Mouse (Mus musculus): ENCODE data around the gene Tcte2.

Tcte2 gene

DNA sequence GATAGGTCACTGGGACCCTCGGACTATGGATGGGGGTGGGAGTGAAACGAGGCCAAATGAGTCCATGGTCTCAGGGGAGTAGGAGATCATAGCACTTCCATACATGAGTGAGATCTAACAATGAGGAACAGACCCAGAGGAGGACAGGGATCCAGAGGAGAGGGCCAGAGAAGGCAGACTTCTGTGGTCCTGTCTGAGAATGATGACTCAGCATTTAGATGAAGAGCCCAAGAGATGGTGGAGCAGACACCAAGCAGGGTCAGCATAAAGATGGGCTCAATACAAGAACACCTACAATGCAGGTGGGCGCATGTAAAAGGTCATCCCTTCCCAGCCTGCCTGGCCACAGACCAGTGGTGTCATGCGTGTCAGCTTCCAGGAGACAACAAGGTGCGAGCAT, 41.4 kb downstream of the Tcte2 start:
- ATAC-seq (ENCODE audit: low TSS enrichment) = no peak

DNA sequence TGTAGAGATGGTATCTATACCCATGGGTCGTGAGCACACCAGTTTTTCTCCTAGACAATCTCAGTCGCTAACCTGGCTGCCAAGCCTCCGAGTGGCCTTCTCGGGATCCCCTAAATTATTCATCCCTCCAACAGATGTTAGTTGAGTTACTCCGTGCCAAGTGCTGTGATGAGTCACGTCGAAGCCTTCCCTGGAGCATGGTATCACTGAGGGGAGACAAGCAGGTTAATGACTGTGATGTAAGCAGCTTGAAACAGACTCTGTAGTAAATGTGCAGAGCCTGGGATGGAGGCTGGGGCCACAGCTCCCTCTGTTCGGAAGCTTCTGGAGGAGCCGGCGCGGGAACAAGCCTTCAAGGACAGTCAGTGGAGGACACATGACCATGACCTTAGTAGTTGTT, 44.2 kb downstream of the Tcte2 start:
- ATAC-seq (ENCODE audit: low TSS enrichment) = peak; percentile 76; the same call in 1 of the 2 replicates

DNA sequence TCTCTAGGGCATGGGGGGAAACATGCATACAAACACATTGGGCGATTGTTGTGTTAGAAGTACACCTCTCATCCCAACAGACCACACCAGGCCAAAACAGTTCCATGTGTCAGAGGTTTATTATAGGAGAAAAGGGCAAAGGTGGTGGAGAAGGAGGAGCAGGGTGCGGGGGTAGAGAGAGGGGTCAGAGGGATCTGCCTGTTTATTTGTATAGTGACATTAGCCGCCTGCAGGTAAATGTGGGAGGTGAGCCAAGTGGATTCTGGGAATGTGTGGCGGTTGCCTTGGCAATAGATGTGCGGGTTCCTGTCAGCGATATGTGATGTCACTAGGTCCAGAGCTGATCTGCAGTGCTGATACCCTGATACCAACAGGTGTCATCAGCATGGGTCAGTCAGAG, 45.3 kb downstream of the Tcte2 start:
- no peak for ATAC-seq (ENCODE audit: low TSS enrichment)

DNA sequence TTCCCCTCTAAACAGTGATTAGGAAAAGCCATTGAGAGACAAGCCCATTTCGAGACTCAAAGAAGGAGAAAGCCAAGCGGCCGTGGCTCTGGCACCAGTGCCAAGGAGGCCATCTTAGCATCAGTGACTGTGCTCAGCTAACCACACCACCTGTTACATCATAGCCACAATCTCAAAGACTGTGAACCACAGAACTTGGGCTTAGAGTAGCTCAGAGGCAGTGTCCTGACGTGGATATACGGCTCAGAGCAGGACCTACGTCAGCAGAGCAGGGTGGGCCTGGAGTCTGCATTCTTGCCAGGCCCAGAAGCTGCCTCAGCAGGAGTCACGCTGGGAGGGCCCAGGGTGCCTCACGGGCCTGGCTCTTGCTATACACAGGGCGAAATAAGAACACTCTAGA, 46.1 kb downstream of the Tcte2 start:
- ATAC-seq (ENCODE audit: low TSS enrichment) = no peak

GRCm38 (mm10) chr17:13714654-13715053, 47.0 kb downstream of the Tcte2 start:
- no peak for ATAC-seq (ENCODE audit: low TSS enrichment)

DNA sequence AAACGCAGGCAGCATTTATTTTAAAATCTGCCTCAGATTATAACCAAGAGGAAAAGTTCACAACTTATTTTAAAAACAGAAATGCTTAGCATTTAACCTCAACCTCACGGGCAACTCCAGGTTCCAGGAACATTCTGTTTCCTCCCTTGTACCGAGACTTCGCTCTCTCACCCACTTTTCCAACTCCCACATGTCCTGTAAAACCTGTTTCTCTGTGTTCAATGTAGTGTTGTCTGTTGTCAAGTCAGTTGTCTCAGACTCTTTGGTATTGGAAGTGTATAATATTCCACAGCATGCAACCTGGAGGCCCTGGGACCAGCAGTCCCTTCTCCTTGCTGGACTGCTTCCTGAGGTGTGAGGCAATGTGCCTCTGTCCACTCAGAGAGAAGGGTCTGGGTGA, 47.5 kb downstream of the Tcte2 start:
- ATAC-seq (ENCODE audit: low TSS enrichment) = no peak

DNA sequence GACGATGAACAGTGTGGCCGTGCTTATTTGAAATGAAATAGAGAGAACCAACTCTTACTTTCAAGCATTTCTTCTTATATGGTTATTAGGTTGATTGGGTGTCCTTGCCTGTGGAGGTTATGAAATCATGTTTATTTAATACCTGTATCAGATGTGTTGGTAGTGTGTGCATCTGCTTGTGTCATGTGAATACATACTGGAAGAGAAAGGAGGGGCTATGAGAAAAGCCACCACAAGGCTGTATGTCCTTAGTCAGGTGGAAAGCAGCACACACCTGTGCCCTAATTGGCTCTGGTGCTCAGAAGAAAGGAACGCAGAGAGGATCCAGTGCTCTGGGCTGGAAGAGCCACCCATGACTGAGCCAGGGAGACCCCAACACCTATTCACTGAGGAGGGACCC, 49.1 kb downstream of the Tcte2 start:
- ATAC-seq (ENCODE audit: low TSS enrichment) = no peak

- ATAC-seq (ENCODE audit: low TSS enrichment) = no peak
Measured at GRCm38 (mm10) chr17:13712116-13712515, 49.5 kb downstream of the Tcte2 start.

GRCm38 (mm10) chr17:13711173-13711572, 50.5 kb downstream of the Tcte2 start:
- no peak for ATAC-seq (ENCODE audit: low TSS enrichment)

DNA sequence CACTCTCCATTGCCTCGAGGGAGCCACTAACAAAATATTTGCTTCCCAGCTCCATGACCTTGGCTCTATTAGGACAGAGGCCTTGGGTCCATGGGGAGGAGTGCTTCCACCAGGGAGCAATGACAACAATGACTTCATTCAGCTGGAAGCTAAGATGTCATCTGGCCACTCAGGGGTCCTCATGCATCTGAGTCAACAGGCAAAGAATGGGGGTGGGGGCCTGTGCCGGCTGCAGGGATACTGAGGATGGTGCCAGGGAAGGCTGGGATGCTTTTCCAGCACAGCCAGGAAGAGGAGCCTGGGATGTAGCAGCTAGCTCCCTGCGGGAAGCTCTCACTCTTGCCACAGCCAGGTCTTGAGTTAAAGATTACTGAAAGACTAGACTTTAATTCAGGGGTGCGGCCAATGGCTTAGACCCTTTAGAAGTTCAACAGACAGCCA, 56.1 kb downstream of the Tcte2 start:
- ATAC-seq (ENCODE audit: low TSS enrichment) = no peak

DNA sequence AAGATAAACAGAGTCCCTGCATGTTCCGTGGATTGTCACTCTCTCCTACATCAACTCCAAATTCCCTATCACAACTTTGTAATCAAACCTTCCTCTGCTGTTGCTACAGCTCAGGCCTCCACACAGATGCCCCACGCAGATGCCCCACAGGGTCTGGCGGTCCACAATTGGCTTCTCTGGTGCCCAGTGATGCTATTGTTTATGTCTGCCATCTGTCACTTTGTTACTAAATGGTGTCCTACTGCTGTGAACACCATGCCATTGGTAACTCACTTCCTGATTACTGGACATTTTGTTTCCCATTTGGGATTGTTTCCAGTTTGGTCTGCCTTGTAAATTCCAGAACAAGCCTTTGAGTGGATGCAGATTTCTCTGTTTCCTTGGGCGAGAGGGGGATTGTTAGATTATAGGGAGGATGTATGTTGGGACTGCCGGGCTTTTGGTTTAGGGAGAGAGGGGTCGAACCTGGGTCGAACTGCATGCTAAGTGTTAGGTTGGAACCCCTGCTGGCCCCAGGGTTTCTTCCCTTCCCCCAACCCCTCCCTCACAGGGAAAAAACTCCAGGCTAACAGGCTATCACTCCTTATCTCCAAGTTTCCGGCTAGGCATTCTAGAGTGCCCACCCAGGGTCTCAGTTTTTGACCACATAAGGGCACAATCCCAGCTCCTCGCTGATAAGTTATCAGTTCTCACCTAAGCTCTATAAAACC, 57.9 kb downstream of the Tcte2 start:
- no peak for ATAC-seq (ENCODE audit: low TSS enrichment)

- ATAC-seq (ENCODE audit: low TSS enrichment) = no peak
Measured at GRCm38 (mm10) chr17:13700131-13701016, 61.3 kb downstream of the Tcte2 start.

DNA sequence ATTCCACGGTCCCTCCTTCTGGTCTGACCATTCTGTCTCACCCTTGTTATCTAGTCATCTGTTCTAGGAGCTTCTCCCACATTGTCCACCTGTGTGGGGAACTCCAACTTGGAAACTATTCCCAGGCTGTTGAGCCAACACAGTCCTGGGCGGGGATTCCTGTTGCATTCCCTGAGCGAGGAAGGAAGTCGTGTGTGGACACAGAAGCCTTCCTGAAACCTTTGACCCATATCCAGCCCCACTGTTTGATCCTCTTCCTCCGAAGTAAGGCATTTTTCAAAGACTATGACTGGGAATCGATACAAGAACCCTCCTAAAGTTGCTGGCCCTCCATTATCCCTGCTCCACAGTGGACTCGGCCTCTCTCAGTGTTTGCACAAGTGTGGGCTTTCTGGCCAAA, 61.9 kb downstream of the Tcte2 start:
- ATAC-seq (ENCODE audit: low TSS enrichment) = no peak

DNA sequence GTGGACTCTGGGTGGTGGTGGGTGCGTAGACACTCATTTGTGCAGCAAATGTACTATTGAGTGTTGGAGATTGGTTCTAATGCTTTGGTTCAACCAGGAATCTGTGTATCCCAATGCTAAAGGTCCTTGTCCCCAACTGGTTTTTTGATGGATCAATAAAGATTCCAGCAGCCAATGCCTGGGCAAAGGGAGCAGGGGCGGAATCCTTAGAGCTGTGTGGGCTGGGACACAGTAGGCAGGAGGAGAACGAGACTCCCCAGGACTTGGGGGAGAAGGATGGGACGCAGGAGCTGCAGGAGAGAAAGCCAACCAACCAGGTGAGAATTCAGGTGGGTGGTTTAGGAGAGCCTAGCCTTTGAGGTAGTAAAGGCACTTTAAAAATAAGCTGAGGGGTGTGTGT, 63.4 kb downstream of the Tcte2 start:
- ATAC-seq (ENCODE audit: low TSS enrichment) = no peak

DNA sequence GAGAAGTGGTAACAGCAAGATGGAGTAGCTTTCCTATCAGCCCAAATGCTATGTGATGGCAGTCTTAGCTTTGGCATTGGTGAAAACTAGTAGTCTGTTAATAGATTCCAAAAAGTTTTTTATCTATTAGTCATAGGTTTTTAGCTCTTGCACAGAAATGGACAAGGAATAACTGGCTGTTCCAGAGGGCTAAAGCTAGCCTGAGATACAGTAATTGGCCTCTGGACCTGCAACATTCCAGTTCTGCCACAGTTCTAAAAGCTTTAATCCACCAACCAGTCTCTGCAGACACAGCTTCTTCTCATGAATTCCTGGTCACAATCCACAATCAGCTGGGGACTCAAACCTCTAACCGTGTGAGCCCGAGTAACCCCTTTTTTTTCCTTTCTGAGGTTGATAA, 64.0 kb downstream of the Tcte2 start:
- no peak for ATAC-seq (ENCODE audit: low TSS enrichment)

DNA sequence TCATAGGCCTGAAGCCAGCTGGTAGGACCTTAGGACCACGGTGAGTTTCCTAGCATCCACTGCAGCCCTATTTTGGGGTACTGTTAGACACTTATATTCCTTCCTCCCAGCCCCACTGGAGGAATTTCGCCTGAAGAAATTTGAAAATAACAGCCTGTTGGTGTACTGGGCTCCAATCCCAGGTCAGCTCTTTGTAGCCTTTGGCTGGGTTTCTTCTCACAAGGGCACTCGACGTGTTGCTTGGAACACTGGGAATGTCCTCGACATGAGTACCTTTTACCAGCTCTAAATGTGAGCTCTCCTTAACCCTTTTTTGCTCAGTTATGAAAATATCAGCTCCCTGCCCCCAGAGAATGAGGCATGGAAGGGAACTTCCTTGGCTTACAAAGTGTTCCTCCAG, 65.7 kb downstream of the Tcte2 start:
- no peak for ATAC-seq (ENCODE audit: low TSS enrichment)

DNA sequence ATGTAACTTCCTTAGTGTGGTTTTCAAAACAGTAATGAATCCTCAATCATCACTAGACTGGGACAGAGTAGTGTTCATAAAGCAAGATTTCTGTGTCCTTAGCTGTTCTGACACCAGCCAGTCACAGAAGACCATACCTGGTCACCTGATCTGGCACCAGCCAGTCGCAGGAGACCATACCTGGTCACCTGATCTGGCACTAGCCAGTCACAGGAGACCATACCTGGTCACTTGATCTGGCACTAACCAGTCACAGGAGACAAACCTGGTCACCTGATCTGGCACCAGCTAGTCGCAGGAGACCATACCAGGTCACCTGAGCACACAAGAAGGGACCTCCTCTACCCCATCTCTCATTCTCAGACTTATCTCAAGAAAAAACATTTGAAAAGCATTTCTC, 66.4 kb downstream of the Tcte2 start:
- no peak for ATAC-seq (ENCODE audit: low TSS enrichment)

DNA sequence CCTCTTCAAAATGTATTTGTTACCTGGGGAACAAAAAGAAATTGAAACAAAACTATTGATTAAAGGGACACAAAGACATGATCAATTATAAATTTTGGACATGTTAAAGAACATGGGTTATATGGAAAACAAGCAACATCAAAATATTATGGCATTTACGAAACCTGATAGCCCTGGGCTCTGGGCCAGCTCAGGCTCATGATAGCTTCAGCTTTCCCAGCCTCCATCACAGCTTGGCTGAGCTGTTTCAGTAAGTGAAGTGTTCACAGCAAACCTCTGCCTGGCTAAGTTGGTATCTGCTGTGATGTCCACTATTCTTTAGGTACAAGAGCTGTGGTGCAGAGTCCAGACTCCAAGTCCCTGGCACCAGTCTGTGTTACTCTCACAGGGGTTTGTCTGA, 67.4 kb downstream of the Tcte2 start:
- no peak for ATAC-seq (ENCODE audit: low TSS enrichment)

- ATAC-seq (ENCODE audit: low TSS enrichment) = no peak
Measured at GRCm38 (mm10) chr17:13687656-13688055, 74.0 kb downstream of the Tcte2 start.

DNA sequence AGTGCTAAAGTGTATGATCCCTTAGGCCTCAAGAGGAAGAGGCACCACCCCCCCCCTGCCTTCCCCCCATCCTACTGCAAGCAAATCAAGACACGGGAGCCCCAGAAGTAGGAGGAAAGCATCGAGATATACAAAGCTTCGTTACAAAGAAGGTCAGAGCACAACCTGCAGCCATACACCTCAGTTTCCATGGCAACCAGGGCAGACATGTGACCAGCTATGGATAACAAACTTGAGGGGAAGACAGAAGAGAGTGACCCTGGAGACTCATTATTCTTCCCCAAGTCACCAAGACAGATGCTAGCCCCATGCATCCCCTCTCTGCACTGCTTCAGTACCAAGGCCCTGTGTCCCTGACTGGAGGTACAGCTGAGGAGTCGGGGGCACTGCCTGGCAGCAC, 74.5 kb downstream of the Tcte2 start:
- no peak for ATAC-seq (ENCODE audit: low TSS enrichment)

GRCm38 (mm10) chr17:13685621-13686020, 76.0 kb downstream of the Tcte2 start:
- peak; percentile 41 for ATAC-seq (ENCODE audit: low TSS enrichment)

DNA sequence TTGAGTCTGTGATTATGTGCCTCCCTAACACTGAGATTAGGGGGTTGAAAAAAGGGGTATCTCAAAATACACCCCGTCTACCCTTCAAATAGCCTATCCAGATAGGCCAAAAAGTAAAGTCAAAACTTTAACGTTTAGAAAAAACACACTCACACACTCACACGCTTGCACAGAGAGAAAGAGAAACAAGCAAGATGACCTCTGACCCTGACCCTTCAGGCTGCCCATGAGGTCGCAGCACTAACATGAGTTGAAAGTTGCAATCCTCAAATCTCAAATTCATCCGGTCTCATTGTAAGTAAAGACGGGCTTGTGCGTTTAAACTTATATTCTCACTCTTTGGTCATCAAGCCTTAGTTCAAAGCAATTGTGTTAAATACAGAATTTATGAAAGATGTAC, 77.4 kb downstream of the Tcte2 start:
- no peak for ATAC-seq (ENCODE audit: low TSS enrichment)
